Mouse (Mus musculus): Measurements from ENCODE around the gene Aqp3.

Aqp3 gene

GRCm38 (mm10) chr4:41063894-41064673, 33.9 kb downstream of the Aqp3 start:
- no peak for DNase-seq (ENCODE audit: low spot score in 2 of 2)

- DNase-seq (ENCODE audit: low spot score in 2 of 2), result no peak
Observed at GRCm38 (mm10) chr4:41063351-41063750, 34.6 kb downstream of the Aqp3 start.

DNA sequence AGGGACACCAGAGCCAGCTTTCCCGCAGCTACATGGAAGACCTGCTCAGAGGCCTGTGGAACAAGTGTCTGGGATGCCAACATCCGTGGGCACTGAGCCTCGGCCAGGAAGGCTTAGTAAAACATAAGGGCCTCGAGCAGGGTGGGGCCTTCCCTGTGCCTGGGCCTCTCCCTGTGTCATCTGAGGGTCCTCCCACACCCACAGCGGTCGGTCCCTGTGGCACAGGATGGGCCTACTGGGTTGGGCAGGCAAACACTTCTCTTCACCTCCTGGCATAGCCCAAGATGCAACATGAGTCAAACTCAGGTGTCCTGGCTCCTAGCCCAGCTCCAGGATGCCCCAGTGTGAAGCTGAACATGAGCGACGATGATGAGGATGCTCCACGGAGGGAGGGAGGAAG, 40.6 kb downstream of the Aqp3 start:
- no peak for DNase-seq (ENCODE audit: low spot score in 2 of 2)

DNA sequence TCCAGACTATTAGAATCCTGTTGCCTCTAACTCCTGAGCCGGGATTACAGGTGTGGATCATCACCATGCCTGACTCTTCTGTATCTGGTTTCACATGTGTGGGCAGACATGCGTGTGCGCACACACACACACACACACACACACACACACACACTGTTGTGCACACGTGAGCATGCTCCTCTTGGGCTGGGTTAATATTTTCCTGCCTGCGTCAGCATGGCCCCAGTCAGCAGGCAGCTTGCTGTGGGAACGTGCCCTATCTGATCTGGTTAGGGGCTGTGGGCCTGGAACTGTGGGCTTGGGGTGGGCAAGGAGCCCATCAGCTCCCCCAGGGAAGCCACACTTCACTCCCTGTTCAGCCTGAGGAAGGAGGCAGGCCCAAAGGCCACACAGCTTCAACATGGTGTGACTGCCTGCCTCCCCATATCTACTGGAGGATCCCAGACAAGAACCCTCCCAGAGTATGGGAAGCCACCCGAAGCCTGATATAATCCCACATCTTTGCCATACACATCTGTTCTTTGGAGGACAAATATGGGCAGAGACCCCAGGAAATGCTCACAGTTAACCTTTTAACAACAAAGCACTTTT, 41.1 kb downstream of the Aqp3 start:
- DNase-seq (ENCODE audit: low spot score in 2 of 2), result no peak

DNA sequence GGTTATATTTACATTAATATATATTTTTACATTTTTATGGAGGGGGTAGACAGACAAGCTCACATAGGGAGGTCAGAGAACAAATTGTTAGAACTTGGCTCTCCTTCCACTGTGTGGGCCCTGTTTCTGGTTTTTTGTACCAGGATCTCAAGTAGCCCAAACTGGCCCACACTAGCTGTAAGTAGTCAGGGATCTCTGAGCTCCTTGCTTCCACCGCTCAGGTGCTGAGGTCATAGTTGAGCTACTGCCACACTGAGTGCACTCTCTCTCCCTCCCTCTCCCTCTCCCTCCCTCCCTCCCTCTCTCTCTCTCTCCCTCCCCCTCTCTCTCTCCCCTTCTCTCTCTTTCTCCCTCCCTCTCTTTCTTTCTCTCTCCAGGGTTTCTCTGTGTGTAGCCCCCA, 41.7 kb downstream of the Aqp3 start:
- DNase-seq (ENCODE audit: low spot score in 2 of 2), result no peak

DNA sequence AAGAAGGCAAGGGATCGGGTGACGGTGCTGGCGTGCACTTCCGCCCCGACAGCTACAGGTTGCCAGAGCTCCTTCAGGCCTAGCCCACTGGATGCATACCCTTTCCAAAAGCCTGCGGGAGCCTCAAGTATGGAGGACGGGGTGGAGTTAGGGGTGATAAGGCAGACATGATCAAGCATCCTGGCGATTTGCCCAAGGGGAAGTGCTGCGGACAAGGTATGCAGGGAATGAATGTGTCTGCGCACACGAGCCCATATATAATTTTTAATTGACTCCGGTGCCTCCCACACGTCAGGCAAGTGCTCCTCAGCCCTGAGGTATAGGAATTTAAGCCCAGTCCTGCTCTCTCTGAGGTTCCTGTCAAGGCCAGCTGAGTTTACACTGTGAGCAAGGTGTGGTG, 42.9 kb downstream of the Aqp3 start:
- DNase-seq (ENCODE audit: low spot score in 2 of 2), result no peak

GRCm38 (mm10) chr4:41051781-41052180, 46.2 kb downstream of the Aqp3 start:
- DNase-seq (ENCODE audit: low spot score in 2 of 2), result no peak

DNA sequence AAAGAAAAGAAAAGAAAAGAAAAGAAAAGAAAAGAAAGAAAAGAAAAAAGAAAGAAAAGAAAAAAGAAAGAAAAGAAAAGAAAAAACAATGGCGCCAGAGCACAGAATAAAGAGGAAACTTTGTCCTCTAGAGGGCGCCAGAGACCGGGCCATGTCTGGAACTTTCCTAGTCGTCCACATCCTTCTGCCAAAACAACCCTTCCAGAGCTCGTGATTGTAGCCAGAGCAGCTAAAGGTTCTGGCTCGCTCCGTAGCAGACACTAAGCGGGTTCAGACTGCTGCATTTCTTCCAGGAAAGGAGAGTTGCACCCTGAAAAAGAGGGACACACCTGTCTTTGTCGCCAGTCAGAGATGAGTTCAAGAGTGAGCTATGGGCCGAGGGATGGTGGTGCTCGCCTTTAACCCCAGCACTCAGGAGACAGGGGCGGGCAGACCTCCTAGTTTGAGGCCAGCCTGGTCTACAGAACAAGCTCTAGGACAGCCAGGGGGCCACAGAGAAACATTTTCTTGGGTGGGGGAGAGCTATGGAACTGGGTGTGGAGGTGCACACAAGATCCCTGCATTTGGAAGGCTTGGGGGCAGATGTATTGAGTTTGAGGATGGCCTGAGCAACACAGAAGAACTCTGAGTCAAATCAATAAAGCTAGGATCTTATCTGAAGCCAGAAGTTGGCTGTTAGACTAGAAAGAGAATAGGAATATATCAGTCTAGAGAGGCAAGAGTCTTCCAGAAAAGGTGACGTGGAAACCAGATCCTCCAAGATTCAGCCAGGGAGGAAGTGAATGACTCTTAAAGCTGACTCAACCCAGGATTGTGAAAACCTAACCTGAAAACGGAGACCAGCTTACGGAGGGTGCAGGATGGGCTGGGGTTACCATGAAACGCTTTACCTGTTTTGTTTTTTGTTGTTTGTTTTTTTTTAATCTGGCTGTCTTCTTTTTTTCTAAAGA, 47.0 kb downstream of the Aqp3 start:
- DNase-seq (ENCODE audit: low spot score in 2 of 2), result peak; percentile 70 to 88

DNA sequence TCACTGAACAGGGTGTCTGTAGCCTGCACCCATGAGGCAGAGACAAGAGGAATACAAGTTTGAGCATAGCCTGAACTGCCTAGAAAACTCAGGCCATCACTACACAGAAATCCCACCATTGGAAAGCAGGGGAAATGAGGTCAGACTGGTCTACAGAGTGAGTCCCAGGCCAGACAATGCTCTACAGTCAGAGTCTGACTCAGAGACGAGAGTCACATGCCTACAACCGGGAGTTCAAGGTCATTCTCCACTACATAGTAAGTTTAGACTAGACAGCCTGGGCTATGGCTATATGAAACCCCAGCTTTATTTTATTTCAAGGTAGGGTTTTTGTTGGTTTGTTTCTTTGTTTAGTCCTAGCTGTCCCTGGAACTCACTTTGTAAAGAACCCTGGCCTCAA, 49.1 kb downstream of the Aqp3 start:
- no peak for DNase-seq (ENCODE audit: low spot score in 2 of 2)

GRCm38 (mm10) chr4:41047524-41048271, 50.3 kb downstream of the Aqp3 start, which contains the start of gene Aqp7:
Aqp7 (minus strand) TSS chr4:41048139.
- DNase-seq (ENCODE audit: low spot score in 2 of 2), result no peak

GRCm38 (mm10) chr4:41046254-41046795, 51.7 kb downstream of the Aqp3 start:
- no peak for DNase-seq (ENCODE audit: low spot score in 2 of 2)

- DNase-seq (ENCODE audit: low spot score in 2 of 2), result no peak
Observed at GRCm38 (mm10) chr4:41045288-41045687, 52.7 kb downstream of the Aqp3 start.

DNA sequence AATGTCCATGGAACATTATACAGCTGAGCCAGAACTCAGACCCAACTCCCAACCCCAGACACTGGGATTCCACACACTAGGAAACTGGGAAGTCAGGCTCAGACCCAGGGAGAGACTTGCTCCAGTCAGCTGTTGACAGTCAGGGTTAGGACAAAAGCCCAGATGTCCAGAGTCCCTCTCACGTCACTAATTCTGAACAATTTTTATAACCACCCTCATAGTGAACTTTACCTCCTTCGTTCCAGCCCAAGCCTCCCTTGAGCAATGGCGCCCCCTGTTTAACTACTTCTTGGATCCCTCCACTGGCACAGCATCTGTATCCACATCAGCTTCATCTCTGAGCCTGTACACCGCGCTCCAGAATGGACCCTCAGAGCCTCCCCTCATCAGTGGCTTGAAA, 54.0 kb downstream of the Aqp3 start:
- no peak for DNase-seq (ENCODE audit: low spot score in 2 of 2)

DNA sequence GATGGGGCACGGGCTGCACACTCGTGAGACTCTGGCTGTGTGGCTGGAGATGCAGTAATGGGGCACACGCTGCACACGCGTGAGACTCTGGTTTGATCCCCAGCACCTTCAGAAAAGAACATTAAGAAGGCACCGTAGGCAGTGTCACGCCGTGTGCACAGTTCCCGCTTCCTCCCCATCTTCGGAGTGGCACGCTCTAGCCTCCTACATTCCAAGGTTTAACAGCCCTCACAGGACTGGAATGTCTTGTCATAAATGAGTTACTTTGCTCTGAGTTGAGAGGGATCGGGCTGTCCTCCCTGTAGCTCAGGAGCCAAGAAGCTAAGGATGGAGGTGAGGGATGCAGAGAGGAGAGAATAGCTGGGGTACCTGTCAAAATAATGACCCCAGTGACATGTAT, 55.1 kb downstream of the Aqp3 start:
- no peak for DNase-seq (ENCODE audit: low spot score in 2 of 2)
